Mouse (Mus musculus): Measurements from ENCODE around the gene Wipf1. TPM values are rescaled to one million over a fixed set of nuclear protein-coding genes. Genes with fewer than 3 reads are reported as not detected.

Gene Wipf1
- polyA plus RNA-seq, 1 experiment from 2014 or later = 3.9 TPM

DNA sequence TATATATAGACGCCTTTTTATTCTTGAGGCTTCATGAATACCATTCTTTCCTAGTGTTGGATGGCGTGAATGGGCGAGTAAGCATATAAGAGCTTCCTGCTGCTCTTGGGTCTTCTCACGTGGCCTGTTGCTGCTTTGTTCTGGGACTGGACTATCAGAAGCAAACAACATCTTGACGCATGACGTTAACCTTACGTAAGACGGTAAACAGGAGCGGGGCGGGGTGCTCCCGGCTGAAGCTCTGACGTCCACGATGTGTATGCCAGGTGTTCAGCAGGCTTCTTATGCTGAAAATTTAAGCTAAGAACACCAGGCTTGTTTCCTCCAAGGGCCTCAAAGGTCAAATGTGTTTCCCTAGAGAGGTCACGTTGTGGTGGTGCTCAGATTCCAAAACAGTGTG lies 103.7 kb downstream of the Wipf1 start:
- no peak overlapping the region for H3K4me3 ChIP-seq (replicated peaks; ENCODE audit: low read length)
- H3K36me3 ChIP-seq (replicated peaks; ENCODE audit: control insufficient read depth, insufficient read depth) = no peaks in the 10 kb centered on the region
- ATAC-seq (ENCODE audit: low FRiP score) = no peak
- H3K4me2 ChIP-seq (replicated peaks) = no peak overlapping the region
- DNase-seq (ENCODE audit: low spot score) = no peak
- no peaks in the 10 kb centered on the region for H3K9me3 ChIP-seq (ENCODE audit: control insufficient read depth, low read length)
- no peaks in the 10 kb centered on the region for H3K27me3 ChIP-seq (ENCODE audit: control insufficient read depth, insufficient read depth, low read length)
- 88% methylated on average over 14 of the region's 14 CpGs for WGBS
- no peak overlapping the region for H3K9ac ChIP-seq
- H3K4me1 ChIP-seq (replicated peaks; ENCODE audit: control insufficient read depth, insufficient read depth, low read length) = no peaks in the 10 kb centered on the region
- H3K27ac ChIP-seq = no peak overlapping the region

DNA sequence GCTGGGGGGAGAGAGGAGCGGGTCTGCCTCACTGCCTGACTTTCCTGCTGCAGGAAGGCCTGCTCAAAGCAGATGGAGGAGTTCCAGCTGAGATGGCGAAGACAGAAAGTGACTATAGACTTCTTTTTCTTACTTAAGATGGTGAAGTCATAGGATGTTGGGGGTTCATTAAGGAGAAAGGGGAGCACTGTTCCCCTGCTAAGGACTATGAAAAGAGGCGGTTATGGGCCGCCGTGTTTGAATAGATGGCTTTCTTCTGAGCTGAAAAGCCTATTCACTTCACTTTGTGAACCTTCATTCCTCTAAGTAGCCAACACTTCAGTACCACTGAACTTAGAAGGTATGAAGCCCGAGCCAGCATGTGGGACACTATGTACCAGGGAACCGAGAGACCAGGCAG lies 109.8 kb downstream of the Wipf1 start:
- ATAC-seq (ENCODE audit: low FRiP score) (no peak), DNase-seq (ENCODE audit: low spot score) (no peak)
- Histone ChIP-seq H3K27ac (no peak overlapping the region), H3K4me1 (replicated peaks; ENCODE audit: control insufficient read depth, insufficient read depth, low read length) (no peaks in the 10 kb centered on the region), H3K9me3 (ENCODE audit: control insufficient read depth, low read length) (no peaks in the 10 kb centered on the region), H3K9ac (no peak overlapping the region), H3K36me3 (replicated peaks; ENCODE audit: control insufficient read depth, insufficient read depth) (no peaks in the 10 kb centered on the region), H3K27me3 (ENCODE audit: control insufficient read depth, insufficient read depth, low read length) (no peaks in the 10 kb centered on the region), H3K4me2 (replicated peaks) (no peak overlapping the region), H3K4me3 (replicated peaks; ENCODE audit: low read length) (no peak overlapping the region)
- WGBS = 29% methylated on average over 7 of the region's 7 CpGs

DNA sequence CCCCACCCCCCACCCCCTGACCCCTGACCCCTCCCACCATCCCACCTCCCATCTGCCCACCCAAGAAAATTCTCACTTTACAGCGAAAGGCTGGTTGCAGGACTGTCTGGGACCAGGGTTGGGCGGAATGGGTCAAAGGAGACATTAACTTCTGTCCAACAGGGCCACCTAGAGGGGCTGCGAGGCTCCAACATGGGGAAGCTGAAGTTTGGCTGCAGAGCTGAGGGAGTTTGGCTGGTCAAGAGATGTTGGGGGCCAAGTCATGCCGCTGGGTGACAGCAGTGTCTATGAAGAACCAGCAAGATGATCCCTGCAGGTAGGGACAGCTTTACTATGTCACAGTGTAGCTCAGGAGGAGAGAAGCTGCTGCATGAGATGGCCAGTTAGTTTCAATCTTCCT lies 110.2 kb downstream of the Wipf1 start:
- no peaks in the 10 kb centered on the region for H3K27me3 ChIP-seq (ENCODE audit: control insufficient read depth, insufficient read depth, low read length)
- no peak overlapping the region for H3K9ac ChIP-seq
- WGBS = 44% methylated on average over 4 of the region's 4 CpGs
- DNase-seq (ENCODE audit: low spot score) (no peak), ATAC-seq (ENCODE audit: low FRiP score) (no peak)
- no peak overlapping the region for H3K4me2 ChIP-seq (replicated peaks)
- H3K27ac ChIP-seq = no peak overlapping the region
- no peak overlapping the region for H3K4me3 ChIP-seq (replicated peaks; ENCODE audit: low read length)
- no peaks in the 10 kb centered on the region for H3K4me1 ChIP-seq (replicated peaks; ENCODE audit: control insufficient read depth, insufficient read depth, low read length)
- no peaks in the 10 kb centered on the region for H3K9me3 ChIP-seq (ENCODE audit: control insufficient read depth, low read length)
- no peaks in the 10 kb centered on the region for H3K36me3 ChIP-seq (replicated peaks; ENCODE audit: control insufficient read depth, insufficient read depth)

DNA sequence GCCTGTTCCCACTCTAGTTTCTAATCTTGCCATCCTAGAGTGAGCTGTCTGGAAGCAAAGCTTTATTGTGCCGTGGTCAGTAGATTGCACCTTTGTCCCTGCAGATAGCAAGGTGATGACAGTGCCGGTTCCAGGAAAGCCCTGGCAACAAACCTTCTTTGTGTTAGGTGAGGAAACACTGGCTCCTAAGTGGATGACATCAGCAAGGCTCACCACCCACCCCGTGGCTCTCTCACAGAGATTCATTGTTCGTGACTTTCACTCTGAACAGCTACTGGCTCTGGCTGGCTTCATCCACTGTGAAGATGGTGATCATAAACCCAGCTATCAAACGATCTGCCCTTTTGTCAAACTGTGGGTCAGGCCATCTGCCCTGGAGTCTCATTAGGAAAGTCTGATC lies 113.6 kb downstream of the Wipf1 start:
- Histone ChIP-seq H3K27me3 (ENCODE audit: control insufficient read depth, insufficient read depth, low read length) (no peaks in the 10 kb centered on the region), H3K4me2 (replicated peaks) (no peak overlapping the region), H3K4me1 (replicated peaks; ENCODE audit: control insufficient read depth, insufficient read depth, low read length) (no peaks in the 10 kb centered on the region), H3K27ac (no peak overlapping the region), H3K36me3 (replicated peaks; ENCODE audit: control insufficient read depth, insufficient read depth) (no peaks in the 10 kb centered on the region), H3K9me3 (ENCODE audit: control insufficient read depth, low read length) (no peaks in the 10 kb centered on the region), H3K4me3 (replicated peaks; ENCODE audit: low read length) (no peak overlapping the region), H3K9ac (no peak overlapping the region)
- DNase-seq (ENCODE audit: low spot score) (no peak), ATAC-seq (ENCODE audit: low FRiP score) (no peak)
- WGBS = 72% methylated on average over 5 of the region's 5 CpGs

DNA sequence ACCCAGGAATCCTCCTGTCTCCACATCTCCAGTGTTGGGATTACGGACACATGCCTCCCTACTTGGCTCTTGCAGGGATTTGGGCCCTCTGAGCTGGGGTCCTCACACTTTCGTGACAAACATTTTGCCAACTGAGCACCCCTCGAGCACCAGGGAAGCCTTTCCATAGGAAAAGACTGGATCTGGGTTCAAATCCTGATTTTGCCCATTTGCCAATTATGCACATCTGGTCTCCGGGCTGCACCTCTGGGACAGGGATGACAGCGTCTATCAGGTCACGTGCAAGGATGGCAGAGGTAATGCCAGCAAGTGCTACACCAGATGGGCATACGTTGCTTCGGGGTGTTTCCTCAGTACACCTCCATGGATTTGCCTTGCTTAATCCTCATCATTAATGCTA lies 119.5 kb downstream of the Wipf1 start:
- H3K27me3 ChIP-seq (ENCODE audit: control insufficient read depth, insufficient read depth, low read length) = no peaks in the 10 kb centered on the region
- ATAC-seq (ENCODE audit: low FRiP score) (no peak), DNase-seq (ENCODE audit: low spot score) (no peak)
- no peaks in the 10 kb centered on the region for H3K4me1 ChIP-seq (replicated peaks; ENCODE audit: control insufficient read depth, insufficient read depth, low read length)
- no peak overlapping the region for H3K4me2 ChIP-seq (replicated peaks)
- H3K4me3 ChIP-seq (replicated peaks; ENCODE audit: low read length) = no peak overlapping the region
- H3K36me3 ChIP-seq (replicated peaks; ENCODE audit: control insufficient read depth, insufficient read depth) = no peaks in the 10 kb centered on the region
- 94% methylated on average over 8 of the region's 8 CpGs for WGBS
- H3K9me3 ChIP-seq (ENCODE audit: control insufficient read depth, low read length) = no peaks in the 10 kb centered on the region
- H3K9ac ChIP-seq = no peak overlapping the region
- no peak overlapping the region for H3K27ac ChIP-seq

DNA sequence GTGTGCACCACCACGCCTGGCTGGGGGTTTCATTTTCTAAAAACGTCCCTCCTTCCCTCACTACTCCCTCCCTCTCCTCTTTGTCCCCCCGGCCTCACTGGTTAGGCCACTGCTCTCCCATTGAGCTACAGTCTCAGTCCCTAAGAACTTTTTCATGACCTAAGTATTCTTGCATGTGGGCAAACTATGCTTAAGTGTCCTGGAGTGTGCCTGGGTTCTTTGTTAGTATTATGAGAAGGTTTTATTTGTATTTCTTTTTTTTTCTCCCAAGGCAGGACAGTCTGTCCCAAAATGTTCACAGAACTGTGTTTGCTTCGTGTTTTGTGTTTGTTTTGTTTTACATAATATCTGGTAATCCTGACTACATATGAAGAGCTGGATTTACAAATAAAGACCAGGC lies 121.9 kb downstream of the Wipf1 start:
- Histone ChIP-seq H3K27ac (no peak overlapping the region), H3K36me3 (replicated peaks; ENCODE audit: control insufficient read depth, insufficient read depth) (no peaks in the 10 kb centered on the region), H3K4me1 (replicated peaks; ENCODE audit: control insufficient read depth, insufficient read depth, low read length) (0 out of 2 replicates have a peak, but pooled peaks cover 3% of the 10 kb centered on the region), H3K4me3 (replicated peaks; ENCODE audit: low read length) (no peak overlapping the region), H3K9me3 (ENCODE audit: control insufficient read depth, low read length) (no peaks in the 10 kb centered on the region), H3K9ac (no peak overlapping the region), H3K4me2 (replicated peaks) (no peak overlapping the region), H3K27me3 (ENCODE audit: control insufficient read depth, insufficient read depth, low read length) (no peaks in the 10 kb centered on the region)
- DNase-seq (ENCODE audit: low spot score) (no peak), ATAC-seq (ENCODE audit: low FRiP score) (no peak)
- 67% methylated on average over 4 of the region's 4 CpGs for WGBS

DNA sequence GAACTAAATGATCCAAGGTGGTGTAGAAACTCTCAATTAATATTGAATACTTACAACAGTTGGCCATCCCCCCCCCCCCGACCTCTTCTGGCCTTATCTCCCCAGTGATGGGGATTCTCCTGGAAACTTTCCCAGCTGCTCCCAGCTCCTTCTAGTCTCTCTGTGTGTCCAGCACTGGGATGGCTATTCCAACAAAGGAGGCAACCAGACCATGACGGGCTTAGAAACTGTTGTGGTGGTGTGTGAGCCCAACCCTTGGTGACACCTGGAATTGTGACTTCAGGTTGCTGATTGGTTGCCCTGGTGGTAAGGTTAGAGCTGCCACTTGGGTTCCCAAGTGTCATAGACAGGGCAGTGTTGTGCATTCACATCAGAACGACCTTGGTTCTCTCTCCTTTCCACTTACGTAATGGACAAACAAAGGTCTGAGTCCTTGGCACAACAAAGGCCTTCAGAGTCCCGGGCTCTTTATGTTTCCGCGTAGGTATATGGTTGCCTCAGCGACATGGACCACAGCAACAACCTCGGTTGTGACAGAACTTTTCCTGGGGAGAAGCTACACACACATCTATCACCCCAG lies 123.1 kb downstream of the Wipf1 start:
- H3K4me1 ChIP-seq (replicated peaks; ENCODE audit: control insufficient read depth, insufficient read depth, low read length) = 0 out of 2 replicates have a peak, but pooled peaks cover 3% of the 10 kb centered on the region
- H3K36me3 ChIP-seq (replicated peaks; ENCODE audit: control insufficient read depth, insufficient read depth) = no peaks in the 10 kb centered on the region
- DNase-seq (ENCODE audit: low spot score) (no peak), ATAC-seq (ENCODE audit: low FRiP score) (no peak)
- H3K4me2 ChIP-seq (replicated peaks) = no peak overlapping the region
- no peak overlapping the region for H3K4me3 ChIP-seq (replicated peaks; ENCODE audit: low read length)
- no peaks in the 10 kb centered on the region for H3K9me3 ChIP-seq (ENCODE audit: control insufficient read depth, low read length)
- 87% methylated on average over 9 of the region's 9 CpGs for WGBS
- no peak overlapping the region for H3K9ac ChIP-seq
- H3K27me3 ChIP-seq (ENCODE audit: control insufficient read depth, insufficient read depth, low read length) = no peaks in the 10 kb centered on the region
- H3K27ac ChIP-seq = no peak overlapping the region

DNA sequence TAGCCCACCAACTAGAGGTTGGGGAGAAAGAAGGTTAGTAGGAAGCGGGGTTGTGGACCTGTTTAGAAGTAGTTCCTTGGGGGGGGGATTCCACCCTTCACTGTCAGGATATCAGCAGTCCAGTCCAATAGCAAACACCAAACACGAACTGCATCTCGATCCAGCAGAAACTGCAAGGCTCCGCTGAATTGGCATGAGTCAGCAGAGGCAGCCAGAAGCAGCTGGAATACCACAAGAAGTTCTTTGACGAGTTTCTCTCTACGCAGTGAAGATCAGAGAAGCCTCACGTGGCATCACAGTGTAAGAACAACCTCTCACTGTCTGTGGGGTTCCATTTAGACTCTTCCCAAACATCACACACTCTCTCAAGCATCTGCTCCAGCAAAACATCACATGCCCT lies 124.6 kb downstream of the Wipf1 start:
- 91% methylated on average over 7 of the region's 7 CpGs for WGBS
- H3K27ac ChIP-seq = no peak overlapping the region
- no peaks in the 10 kb centered on the region for H3K36me3 ChIP-seq (replicated peaks; ENCODE audit: control insufficient read depth, insufficient read depth)
- no peak overlapping the region for H3K9ac ChIP-seq
- H3K27me3 ChIP-seq (ENCODE audit: control insufficient read depth, insufficient read depth, low read length) = no peaks in the 10 kb centered on the region
- 0 out of 2 replicates have a peak, but pooled peaks cover 3% of the 10 kb centered on the region for H3K4me1 ChIP-seq (replicated peaks; ENCODE audit: control insufficient read depth, insufficient read depth, low read length)
- no peaks in the 10 kb centered on the region for H3K9me3 ChIP-seq (ENCODE audit: control insufficient read depth, low read length)
- ATAC-seq (ENCODE audit: low FRiP score) (no peak), DNase-seq (ENCODE audit: low spot score) (no peak)
- H3K4me3 ChIP-seq (replicated peaks; ENCODE audit: low read length) = no peak overlapping the region
- no peak overlapping the region for H3K4me2 ChIP-seq (replicated peaks)

DNA sequence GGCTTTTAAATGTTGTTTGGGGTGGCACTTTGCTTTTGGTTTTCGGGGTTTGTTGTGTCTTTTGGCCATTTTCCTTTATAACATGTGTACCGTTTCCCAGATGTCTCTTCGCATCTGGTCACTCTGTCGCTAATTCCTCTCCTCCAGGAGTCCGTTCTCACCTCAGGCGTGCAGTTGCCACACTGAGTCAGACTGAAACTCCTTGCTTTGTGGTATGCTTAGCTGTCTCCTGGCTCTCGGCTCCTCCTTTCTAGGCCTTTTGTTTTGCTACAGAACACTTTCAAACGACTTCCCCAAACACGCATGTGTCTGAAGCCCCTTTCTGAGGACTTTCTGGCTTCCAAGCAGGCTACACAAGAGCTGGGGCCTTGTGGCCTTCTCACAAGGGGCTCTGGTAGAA lies 125.1 kb downstream of the Wipf1 start:
- DNase-seq (ENCODE audit: low spot score) (no peak), ATAC-seq (ENCODE audit: low FRiP score) (no peak)
- Histone ChIP-seq H3K27ac (no peak overlapping the region), H3K4me3 (replicated peaks; ENCODE audit: low read length) (no peak overlapping the region), H3K9ac (no peak overlapping the region), H3K4me2 (replicated peaks) (no peak overlapping the region), H3K27me3 (ENCODE audit: control insufficient read depth, insufficient read depth, low read length) (no peaks in the 10 kb centered on the region), H3K9me3 (ENCODE audit: control insufficient read depth, low read length) (no peaks in the 10 kb centered on the region), H3K4me1 (replicated peaks; ENCODE audit: control insufficient read depth, insufficient read depth, low read length) (0 out of 2 replicates have a peak, but pooled peaks cover 3% of the 10 kb centered on the region), H3K36me3 (replicated peaks; ENCODE audit: control insufficient read depth, insufficient read depth) (no peaks in the 10 kb centered on the region)
- 87% methylated on average over 9 of the region's 9 CpGs for WGBS

All from hindbrain, embryonic 14.5 days (tissue).